Mouse (Mus musculus) stomach, embryonic 15.5 days (tissue): ENCODE results near the gene Pus1. TPM values are rescaled to one million over a fixed set of nuclear protein-coding genes. Genes with fewer than 3 reads are reported as not detected.

Source experiments
- ATAC-seq: fragments of 200-750 bp; cut with Nextera tagmentation; 2 replicates; pipeline ENCODE4 v1.8.0; 2017; ENCODE audit warnings: low read depth, moderate number of reproducible peaks, moderate TSS enrichment; ENCODE audit not compliant: insufficient read depth, low FRiP score
- H3K27ac ChIP-seq: fragments of 300-500 bp; sonication (generic); 2 replicates; pipeline ENCODE4 v1.5.1; 2015; ENCODE audit warnings: mild to moderate bottlenecking, inconsistent platforms
- H3K27me3 ChIP-seq: fragments of 300-500 bp; sonication (generic); replicated peaks from 2 replicates; pipeline ENCODE4 v1.6.1; 2015; ENCODE audit warnings: inconsistent platforms
- H3K36me3 ChIP-seq: fragments of 300-500 bp; sonication (generic); 2 replicates; pipeline ENCODE4 v1.6.1; 2015; ENCODE audit warnings: inconsistent platforms
- H3K4me1 ChIP-seq: fragments of 300-500 bp; sonication (generic); 2 replicates; pipeline ENCODE4 v1.6.1; 2015; ENCODE audit warnings: inconsistent platforms
- H3K4me2 ChIP-seq: fragments of 300-500 bp; sonication (generic); 2 replicates; pipeline ENCODE4 v1.6.1; 2015; ENCODE audit warnings: mild to moderate bottlenecking, inconsistent platforms
- H3K4me3 ChIP-seq: fragments of 300-500 bp; sonication (generic); replicated peaks from 2 replicates; pipeline ENCODE4 v1.5.1; 2015; ENCODE audit warnings: inconsistent platforms
- H3K9ac ChIP-seq: fragments of 300-500 bp; sonication (generic); 2 replicates; pipeline ENCODE4 v1.6.1; 2015; ENCODE audit warnings: inconsistent platforms
- H3K9me3 ChIP-seq: fragments of 300-500 bp; sonication (generic); 2 replicates; pipeline ENCODE4 v1.6.1; 2016; ENCODE audit warnings: inconsistent platforms
- WGBS: fragments of 180-500 bp; shearing (Covaris S2); methylation state at CpG from one replicate; pipeline ENCODE4 v1.1.7; 2015; 5-methylcytosine and 5-hydroxymethylcytosine counted together
- polyA plus RNA-seq: library from polyadenylated mRNA; unstranded; fragments of >200 nt; fragmentation: Nextera tagmentation; extraction: Ambion mirVana; gene quantifications from 2 replicates; pipeline ENCODE4 v1.2.1, GENCODE M21; 2015

Gene Pus1
- polyA plus RNA-seq, 1 experiment from 2014 or later = 45.0 TPM

GRCm38 (mm10) chr5:110804012-110804743 is 23.7 kb upstream of the Pus1 start:
- no peak for ATAC-seq
- no peak overlapping the region for H3K9ac ChIP-seq
- H3K27me3 ChIP-seq = no peaks in the 10 kb centered on the region
- no peak overlapping the region for H3K4me2 ChIP-seq
- H3K9me3 ChIP-seq = no peaks in the 10 kb centered on the region
- no peak overlapping the region for H3K4me3 ChIP-seq
- 79% methylated on average over 7 of the region's 7 CpGs for WGBS
- peaks cover 16% of the 10 kb centered on the region; the same call in 1 of the 2 replicates for H3K36me3 ChIP-seq
- H3K27ac ChIP-seq = no peak overlapping the region
- peaks cover 35% of the 10 kb centered on the region for H3K4me1 ChIP-seq

DNA sequence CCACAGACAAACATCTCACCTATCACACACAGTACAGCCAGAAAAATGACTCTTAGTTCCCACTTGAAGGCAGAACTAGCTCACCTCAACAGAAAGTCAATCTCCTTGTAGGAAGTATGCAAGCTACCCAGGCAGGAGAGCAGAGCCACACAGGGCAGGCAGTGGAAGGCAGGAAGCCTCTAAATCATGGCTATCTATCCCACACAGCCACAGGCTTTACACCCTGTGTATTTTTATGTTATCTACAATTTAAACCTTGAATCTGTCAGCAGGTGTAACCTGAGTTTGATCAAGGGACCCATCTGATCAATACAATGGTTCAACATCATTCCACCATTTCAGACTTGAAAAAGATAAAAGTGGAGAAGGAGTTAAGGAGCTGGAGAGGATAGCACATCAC is 22.4 kb upstream of the Pus1 start:
- H3K9me3 ChIP-seq = no peaks in the 10 kb centered on the region
- no peak overlapping the region for H3K27ac ChIP-seq
- ATAC-seq = no peak
- no peak overlapping the region for H3K4me3 ChIP-seq
- no peak overlapping the region for H3K9ac ChIP-seq
- H3K36me3 ChIP-seq = peaks cover 25% of the 10 kb centered on the region
- peaks cover 25% of the 10 kb centered on the region for H3K4me1 ChIP-seq
- no peak overlapping the region for H3K4me2 ChIP-seq
- H3K27me3 ChIP-seq = no peaks in the 10 kb centered on the region

GRCm38 (mm10) chr5:110802186-110802585 is 21.7 kb upstream of the Pus1 start:
- H3K9me3 ChIP-seq = no peaks in the 10 kb centered on the region
- 77% methylated on average over 4 of the region's 4 CpGs for WGBS
- H3K4me2 ChIP-seq = no peak overlapping the region
- ATAC-seq = no peak
- no peak overlapping the region for H3K9ac ChIP-seq
- no peaks in the 10 kb centered on the region for H3K27me3 ChIP-seq
- H3K27ac ChIP-seq = no peak overlapping the region
- peaks cover 20% of the 10 kb centered on the region for H3K4me1 ChIP-seq
- H3K4me3 ChIP-seq = no peak overlapping the region
- peaks cover 28% of the 10 kb centered on the region for H3K36me3 ChIP-seq

DNA sequence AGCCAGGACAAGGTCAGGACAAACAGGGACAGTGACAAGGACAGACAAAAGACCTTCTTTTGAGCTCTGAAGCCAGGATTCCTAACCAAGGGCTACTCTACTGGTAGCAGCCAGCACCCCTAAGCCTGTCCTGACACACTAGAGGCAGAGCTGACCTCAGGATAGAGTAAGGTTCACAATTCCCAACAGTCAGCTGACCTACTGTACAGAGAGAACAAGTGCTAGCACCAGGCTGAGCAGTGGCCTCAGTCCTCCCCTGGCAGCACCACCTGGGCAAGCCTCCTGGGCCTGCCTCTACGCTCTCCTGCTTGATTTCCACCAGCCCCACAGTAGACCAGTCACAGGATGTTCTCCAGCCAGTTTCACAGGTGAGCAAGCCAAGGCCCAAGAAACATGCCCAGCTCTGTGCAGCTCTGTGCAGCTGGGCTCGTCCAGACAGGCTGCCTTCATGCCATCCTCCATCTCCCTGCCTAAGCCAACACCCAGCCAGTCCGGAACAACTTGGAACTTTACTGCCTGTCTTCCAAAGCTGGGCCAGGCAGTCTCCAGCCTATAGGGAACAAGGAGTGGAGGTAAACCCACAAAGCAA is 20.7 kb upstream of the Pus1 start:
- H3K27ac ChIP-seq = no peak overlapping the region; the same call in 1 of the 2 replicates
- 80% methylated on average over 3 of the region's 3 CpGs for WGBS
- no peaks in the 10 kb centered on the region for H3K27me3 ChIP-seq
- no peak overlapping the region for H3K9ac ChIP-seq
- no peaks in the 10 kb centered on the region for H3K9me3 ChIP-seq
- H3K4me3 ChIP-seq = no peak overlapping the region
- peaks cover 34% of the 10 kb centered on the region for H3K36me3 ChIP-seq
- H3K4me1 ChIP-seq = peaks cover 14% of the 10 kb centered on the region; the same call in 1 of the 2 replicates
- H3K4me2 ChIP-seq = no peak overlapping the region
- no peak for ATAC-seq

GRCm38 (mm10) chr5:110797696-110798095 is 17.2 kb upstream of the Pus1 start:
- whole genome bisulfite sequencing = 65% methylated on average over 4 of the region's 4 CpGs
- Histone ChIP-seq H3K36me3 (peaks cover 60% of the 10 kb centered on the region), H3K4me3 (no peak overlapping the region)

GRCm38 (mm10) chr5:110794363-110794762 is 13.9 kb upstream of the Pus1 start:
- no peak overlapping the region for H3K27ac ChIP-seq
- ATAC-seq = no peak
- H3K9ac ChIP-seq = no peak overlapping the region
- WGBS = 91% methylated on average over 7 of the region's 7 CpGs
- H3K4me1 ChIP-seq = no peaks in the 10 kb centered on the region
- no peak overlapping the region for H3K4me2 ChIP-seq
- H3K27me3 ChIP-seq = no peaks in the 10 kb centered on the region
- H3K36me3 ChIP-seq = peaks cover 78% of the 10 kb centered on the region
- no peak overlapping the region for H3K4me3 ChIP-seq
- H3K9me3 ChIP-seq = no peaks in the 10 kb centered on the region

More at GRCm38 (mm10) chr5:110797696-110798095, 17.2 kb upstream of the Pus1 start:
- no peak overlapping the region for H3K27ac ChIP-seq
- peak; percentile 70; the same call in 1 of the 2 replicates for ATAC-seq
- no peaks in the 10 kb centered on the region for H3K27me3 ChIP-seq
- H3K9me3 ChIP-seq = no peaks in the 10 kb centered on the region
- 0 out of 2 replicates have a peak, but pooled peaks cover 5% of the 10 kb centered on the region for H3K4me1 ChIP-seq
- H3K9ac ChIP-seq = no peak overlapping the region
- no peak overlapping the region for H3K4me2 ChIP-seq

- Histone ChIP-seq H3K9me3 (no peaks in the 10 kb centered on the region), H3K4me1 (no peaks in the 10 kb centered on the region), H3K36me3 (peaks cover 75% of the 10 kb centered on the region), H3K4me3 (no peak overlapping the region), H3K27me3 (no peaks in the 10 kb centered on the region), H3K27ac (no peak overlapping the region), H3K4me2 (no peak overlapping the region), H3K9ac (no peak overlapping the region)
- peak; percentile 32; the same call in 1 of the 2 replicates for ATAC-seq
- 60% methylated on average over 5 of the region's 5 CpGs for WGBS
These were observed 8.2 kb upstream of the Pus1 start for GRCm38 (mm10) chr5:110788684-110789083.

DNA sequence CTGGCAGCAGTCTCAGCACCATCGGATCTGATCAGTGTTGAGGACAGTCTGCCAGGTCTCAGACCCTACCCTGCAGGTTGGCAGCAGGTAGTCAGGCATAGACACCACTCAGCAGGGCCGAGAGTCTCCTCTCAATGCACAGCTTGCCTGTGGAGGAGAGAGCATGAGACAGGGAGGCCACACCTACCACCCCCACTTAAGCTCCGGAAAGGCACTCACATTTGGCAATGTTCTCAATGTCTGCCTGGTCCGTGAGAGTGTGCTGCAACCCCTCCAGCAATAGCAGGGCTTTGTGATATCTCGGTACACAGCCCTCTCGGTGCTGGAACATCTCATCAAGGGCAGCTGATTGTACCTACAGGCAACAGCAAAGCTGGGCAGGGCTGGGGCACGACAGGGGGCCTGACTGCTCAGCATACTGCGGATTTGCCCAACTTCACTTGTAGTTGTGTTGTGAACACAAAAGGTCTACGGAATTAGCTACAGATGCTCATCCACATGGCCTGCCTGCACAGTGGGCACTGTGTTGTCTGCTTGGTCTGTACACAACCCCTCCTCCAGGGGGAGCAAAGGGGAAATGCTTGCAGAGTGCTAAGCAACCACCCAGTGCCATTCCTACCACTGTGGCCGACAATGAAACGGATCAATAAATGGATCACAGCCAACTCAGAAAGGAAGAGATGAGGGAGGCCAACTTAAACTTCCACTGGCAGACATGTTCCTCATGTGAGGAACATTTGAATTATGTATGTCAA is 5.8 kb upstream of the Pus1 start:
- no peaks in the 10 kb centered on the region for H3K27me3 ChIP-seq
- no peak overlapping the region for H3K4me3 ChIP-seq
- H3K36me3 ChIP-seq = peaks cover 52% of the 10 kb centered on the region
- no peak overlapping the region for H3K4me2 ChIP-seq
- no peak overlapping the region for H3K27ac ChIP-seq
- no peak overlapping the region for H3K9ac ChIP-seq
- 77% methylated on average over 11 of the region's 11 CpGs for WGBS
- H3K9me3 ChIP-seq = no peaks in the 10 kb centered on the region
- no peaks in the 10 kb centered on the region for H3K4me1 ChIP-seq
- no peak for ATAC-seq

GRCm38 (mm10) chr5:110783150-110783549 is 2.7 kb upstream of the Pus1 start:
- Histone ChIP-seq H3K4me2 (no peak overlapping the region), H3K27me3 (no peaks in the 10 kb centered on the region), H3K4me1 (peaks cover 15% of the 10 kb centered on the region), H3K27ac (no peak overlapping the region), H3K9ac (no peak overlapping the region), H3K9me3 (no peaks in the 10 kb centered on the region), H3K4me3 (no peak overlapping the region), H3K36me3 (peaks cover 31% of the 10 kb centered on the region)
- no peak for ATAC-seq
- WGBS = 68% methylated on average over 8 of the region's 8 CpGs

GRCm38 (mm10) chr5:110781529-110782238 is 1.2 kb upstream of the Pus1 start:
- Histone ChIP-seq H3K9ac (no peak overlapping the region), H3K36me3 (peaks cover 20% of the 10 kb centered on the region), H3K4me1 (peaks cover 15% of the 10 kb centered on the region), H3K4me3 (no peak overlapping the region), H3K27me3 (no peaks in the 10 kb centered on the region), H3K4me2 (no peak overlapping the region), H3K9me3 (no peaks in the 10 kb centered on the region), H3K27ac (no peak overlapping the region)
- ATAC-seq = peak; percentile 40; the same call in 1 of the 2 replicates
- WGBS = 73% methylated on average over 7 of the region's 7 CpGs

GRCm38 (mm10) chr5:110780761-110781528 is 486 bp upstream of the Pus1 start:
- H3K36me3 ChIP-seq = peaks cover 20% of the 10 kb centered on the region
- peaks cover 15% of the 10 kb centered on the region for H3K4me1 ChIP-seq
- H3K9ac ChIP-seq = peak overlapping the region; percentile 58; the same call in 1 of the 2 replicates
- peak overlapping the region; percentile 69; the same call in 1 of the 2 replicates for H3K27ac ChIP-seq
- no peaks in the 10 kb centered on the region for H3K9me3 ChIP-seq
- 52% methylated on average over 10 of the region's 10 CpGs for WGBS
- H3K27me3 ChIP-seq = no peaks in the 10 kb centered on the region
- peak overlapping the region; percentile 85 for H3K4me2 ChIP-seq
- peak overlapping the region; percentile 83 for H3K4me3 ChIP-seq
- ATAC-seq = peak; percentile 11; the same call in 1 of the 2 replicates
